Mouse (Mus musculus): ENCODE measurements around the gene Taf12. TPM values are rescaled to one million over a fixed set of nuclear protein-coding genes. Genes with fewer than 3 reads are reported as not detected.
"Not testable (repeated sequence)": the region's sequence is repeated elsewhere in the genome, so short reads cannot be mapped to it uniquely, and the experiment has no call there.

Taf12 gene
- polyA plus RNA-seq, 1 experiment from 2014 or later: 38.3 TPM

- no peaks in the 10 kb centered on the region for H3K9me3 ChIP-seq (replicated peaks)
- WGBS (ENCODE audit: insufficient replicate concordance): 80% methylated on average over 6 of the region's 6 CpGs
- no peaks in the 10 kb centered on the region for H3K27me3 ChIP-seq
- ATAC-seq (ENCODE audit: insufficient read depth): no peak
- no peak overlapping the region for H3K27ac ChIP-seq (replicated peaks)
- H3K9ac ChIP-seq: no peak overlapping the region
- peaks cover 29% of the 10 kb centered on the region for H3K4me1 ChIP-seq (replicated peaks)
- no peak overlapping the region for H3K4me3 ChIP-seq (replicated peaks)
- no peak overlapping the region for H3K4me2 ChIP-seq
- no peaks in the 10 kb centered on the region for H3K36me3 ChIP-seq (replicated peaks)
Observed at GRCm38 (mm10) chr4:132301486-132301885, 27.3 kb downstream of the Taf12 start.

DNA sequence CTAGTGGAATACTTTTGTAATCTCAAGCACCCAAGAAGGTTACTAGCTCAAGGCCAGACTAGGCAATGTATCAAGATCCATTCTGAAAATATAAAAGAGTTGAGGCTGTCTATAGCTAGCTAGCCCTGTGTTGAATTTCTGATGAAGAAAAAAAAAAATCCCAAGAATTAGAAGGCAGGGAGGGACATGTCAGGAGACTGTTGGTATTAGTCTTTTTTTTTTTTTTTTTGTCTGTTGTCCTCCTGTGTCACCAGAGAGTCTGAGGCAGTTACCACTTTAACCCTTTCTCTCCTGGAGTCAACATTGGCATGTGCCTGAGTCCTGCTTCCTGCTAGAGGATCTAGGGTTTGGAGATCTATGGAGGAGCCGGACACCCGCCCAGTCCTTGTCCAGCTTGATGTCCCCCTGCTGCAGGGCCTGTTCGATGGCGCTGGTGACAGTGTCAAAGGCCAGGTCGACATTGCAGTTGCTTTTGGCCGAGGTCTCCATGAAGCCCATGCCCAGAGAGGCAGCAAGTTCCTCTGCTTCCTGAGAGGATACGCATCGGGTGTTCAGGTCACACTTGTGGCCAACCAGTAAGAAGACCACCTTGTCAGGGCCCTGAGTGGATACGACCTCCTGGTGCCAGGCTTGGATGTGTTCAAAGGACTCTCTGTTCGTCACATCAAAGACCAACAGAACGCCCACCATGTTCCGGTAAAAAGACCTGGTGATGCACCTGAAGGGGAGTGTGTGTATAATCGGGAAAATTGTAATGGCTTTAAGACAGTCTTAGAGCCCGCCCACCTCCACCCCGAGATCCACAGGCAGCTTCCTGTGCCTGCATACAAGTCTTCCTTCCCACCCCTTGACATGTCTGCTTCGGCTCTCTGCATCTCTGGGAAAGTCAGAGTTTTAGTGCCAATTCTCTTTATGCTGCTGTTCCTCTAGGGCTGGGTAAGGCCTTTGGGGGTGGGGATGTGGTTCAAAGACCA is 28.1 kb downstream of the Taf12 start:
- Histone ChIP-seq H3K4me3 (replicated peaks) (peak overlapping the region; percentile 62), H3K4me1 (replicated peaks) (peaks cover 29% of the 10 kb centered on the region), H3K36me3 (replicated peaks) (no peaks in the 10 kb centered on the region), H3K9me3 (replicated peaks) (no peaks in the 10 kb centered on the region), H3K9ac (peak overlapping the region; percentile 61), H3K27ac (replicated peaks) (no peak overlapping the region), H3K4me2 (peak overlapping the region; percentile 88), H3K27me3 (no peaks in the 10 kb centered on the region)
- no peak for ATAC-seq (ENCODE audit: insufficient read depth)
- WGBS (ENCODE audit: insufficient replicate concordance): 47% methylated on average over 16 of the region's 16 CpGs

GRCm38 (mm10) chr4:132302939-132303479 is 28.8 kb downstream of the Taf12 start, which contains the start of gene Rab42:
Gene Rab42 (minus strand): TSS chr4:132303385.
- Histone ChIP-seq H3K27me3 (no peaks in the 10 kb centered on the region), H3K9me3 (replicated peaks) (no peaks in the 10 kb centered on the region), H3K4me3 (replicated peaks) (peak within 1 kb of the TSS; percentile 62), H3K9ac (peak within 1 kb of the TSS; percentile 61), H3K36me3 (replicated peaks) (no peaks in the 10 kb centered on the region), H3K27ac (replicated peaks) (peak within 1 kb of the TSS; percentile 38; the same call in 1 of the 2 replicates), H3K4me1 (replicated peaks) (peaks cover 29% of the 10 kb centered on the region), H3K4me2 (peak within 1 kb of the TSS; percentile 88)
- peak; percentile 69 for ATAC-seq (ENCODE audit: insufficient read depth)
- 2% methylated on average over 31 of the region's 31 CpGs for WGBS (ENCODE audit: insufficient replicate concordance)

- not testable (repeated sequence) for H3K27me3 ChIP-seq; H3K9me3 ChIP-seq (replicated peaks); H3K27ac ChIP-seq (replicated peaks); ATAC-seq (ENCODE audit: insufficient read depth); H3K36me3 ChIP-seq (replicated peaks)
- peak overlapping the region; percentile 61 for H3K9ac ChIP-seq
- H3K4me3 ChIP-seq (replicated peaks): peak overlapping the region; percentile 62
- peak overlapping the region; percentile 88 for H3K4me2 ChIP-seq
- H3K4me1 ChIP-seq (replicated peaks): peaks cover 32% of the 10 kb centered on the region
- WGBS (ENCODE audit: insufficient replicate concordance): 36% methylated on average over 6 of the region's 6 CpGs
Observed at GRCm38 (mm10) chr4:132303484-132303883, 29.3 kb downstream of the Taf12 start.

DNA sequence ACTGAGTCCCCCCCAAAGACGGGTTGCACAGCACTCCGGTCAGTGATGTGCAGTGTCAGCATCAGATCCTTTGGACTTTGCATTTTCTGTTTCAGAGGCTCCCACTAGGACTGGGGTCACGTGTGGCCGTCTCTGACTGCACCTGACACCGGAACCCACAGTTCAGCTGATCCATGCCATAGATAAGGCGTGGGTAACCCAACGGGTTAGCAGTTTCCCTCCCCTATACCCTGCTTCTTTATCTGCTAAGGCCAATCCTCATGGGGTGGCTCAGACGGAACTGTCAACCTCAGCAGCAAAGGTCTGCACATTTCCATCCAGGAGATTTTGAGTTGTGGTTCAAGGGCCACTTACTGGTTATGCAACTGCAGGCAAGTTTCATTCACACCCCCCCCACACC is 31.1 kb downstream of the Taf12 start:
- peaks cover 44% of the 10 kb centered on the region for H3K4me1 ChIP-seq (replicated peaks)
- 24% methylated on average over 8 of the region's 8 CpGs for WGBS (ENCODE audit: insufficient replicate concordance)
- H3K9ac ChIP-seq: no peak overlapping the region
- H3K9me3 ChIP-seq (replicated peaks): no peaks in the 10 kb centered on the region
- peaks cover 8% of the 10 kb centered on the region for H3K36me3 ChIP-seq (replicated peaks)
- no peak for ATAC-seq (ENCODE audit: insufficient read depth)
- H3K27ac ChIP-seq (replicated peaks): no peak overlapping the region
- no peaks in the 10 kb centered on the region for H3K27me3 ChIP-seq
- H3K4me2 ChIP-seq: no peak overlapping the region
- H3K4me3 ChIP-seq (replicated peaks): no peak overlapping the region

GRCm38 (mm10) chr4:132306004-132306403 is 31.8 kb downstream of the Taf12 start:
- no peak for ATAC-seq (ENCODE audit: insufficient read depth)
- no peak overlapping the region for H3K27ac ChIP-seq (replicated peaks)
- peaks cover 15% of the 10 kb centered on the region for H3K36me3 ChIP-seq (replicated peaks)
- peaks cover 50% of the 10 kb centered on the region for H3K4me1 ChIP-seq (replicated peaks)
- 48% methylated on average over 6 of the region's 6 CpGs for WGBS (ENCODE audit: insufficient replicate concordance)
- no peak overlapping the region for H3K4me2 ChIP-seq
- no peaks in the 10 kb centered on the region for H3K9me3 ChIP-seq (replicated peaks)
- no peak overlapping the region for H3K4me3 ChIP-seq (replicated peaks)
- no peaks in the 10 kb centered on the region for H3K27me3 ChIP-seq
- H3K9ac ChIP-seq: no peak overlapping the region

GRCm38 (mm10) chr4:132308437-132309139 is 34.4 kb downstream of the Taf12 start:
- under 1% methylated on average over 41 of the region's 41 CpGs for WGBS (ENCODE audit: insufficient replicate concordance)
- peak overlapping the region; percentile 84 for H3K27ac ChIP-seq (replicated peaks)
- H3K4me1 ChIP-seq (replicated peaks): peaks cover 36% of the 10 kb centered on the region

DNA sequence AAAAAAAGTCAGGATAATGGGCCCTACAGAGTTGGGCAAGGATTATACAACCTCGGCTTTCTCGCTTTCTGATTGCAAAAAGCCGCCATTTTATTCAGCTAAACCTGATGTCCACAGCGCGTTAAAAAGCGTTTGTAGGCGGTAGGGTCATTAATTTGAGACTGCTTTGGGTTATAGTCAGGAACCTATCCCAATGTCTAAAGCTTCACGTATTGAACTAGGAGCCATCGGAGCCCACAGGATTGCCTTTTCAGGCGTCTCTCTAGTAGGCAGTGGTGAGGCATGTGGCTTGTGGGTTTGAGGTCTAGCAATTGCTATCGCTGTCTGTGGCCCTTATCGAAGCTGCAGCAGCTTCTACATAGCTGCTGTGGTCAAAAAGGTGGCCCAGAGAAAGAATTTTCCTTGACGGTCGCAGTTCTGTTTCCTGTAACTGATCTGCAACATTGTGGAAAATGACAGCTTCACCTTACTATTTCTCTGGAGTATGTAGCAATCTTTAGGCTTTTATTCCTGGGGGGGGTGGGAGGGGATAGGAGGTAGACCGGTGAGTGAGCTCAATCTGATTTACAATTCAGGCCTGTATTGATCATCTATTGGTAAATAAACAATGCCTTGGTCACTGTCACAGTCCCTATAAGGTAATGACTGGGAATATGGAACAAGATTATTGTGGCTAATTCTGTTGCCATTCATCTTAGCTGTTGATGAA is 35.1 kb downstream of the Taf12 start:
- Histone ChIP-seq H3K27me3 (no peaks in the 10 kb centered on the region), H3K4me3 (replicated peaks) (peak overlapping the region; percentile 75)
- under 1% methylated on average over 15 of the region's 15 CpGs for WGBS (ENCODE audit: insufficient replicate concordance)

More at GRCm38 (mm10) chr4:132308437-132309139, 34.4 kb downstream of the Taf12 start:
- Histone ChIP-seq H3K36me3 (replicated peaks) (peaks cover 37% of the 10 kb centered on the region), H3K9me3 (replicated peaks) (no peaks in the 10 kb centered on the region), H3K4me3 (replicated peaks) (peak overlapping the region; percentile 75), H3K9ac (peak overlapping the region; percentile 77), H3K4me2 (peak overlapping the region; percentile 83), H3K27me3 (no peaks in the 10 kb centered on the region)
- peak; percentile 85 for ATAC-seq (ENCODE audit: insufficient read depth)

DNA sequence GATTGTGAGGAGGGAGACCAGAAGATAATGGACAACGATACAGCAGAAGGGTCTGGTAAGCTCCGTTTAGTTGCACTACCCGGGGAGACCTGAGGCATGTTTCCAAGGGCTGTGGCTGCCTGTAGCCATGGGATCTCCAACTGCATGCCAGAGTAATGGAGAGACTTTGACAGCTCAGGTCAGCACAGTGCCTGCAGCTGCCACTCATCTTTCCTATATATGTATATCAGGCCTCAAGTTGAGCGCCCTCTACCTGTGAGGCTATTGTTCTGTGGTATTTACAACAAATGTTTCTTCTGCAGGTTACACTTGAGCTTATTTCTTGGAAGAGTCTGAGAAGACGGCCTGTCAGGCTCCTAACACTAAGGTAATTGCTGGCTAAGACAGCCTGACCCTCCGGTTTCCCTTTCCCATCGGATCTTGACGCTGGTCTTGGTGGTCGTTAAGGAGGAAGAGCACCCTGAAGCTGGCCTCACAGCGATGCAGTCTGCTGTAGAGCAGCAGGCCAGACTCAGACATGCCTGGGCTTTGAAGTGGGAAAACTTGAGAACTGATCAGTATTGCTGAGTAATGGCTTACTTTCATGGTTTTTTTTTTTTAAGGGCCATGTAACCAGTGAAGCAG is 35.8 kb downstream of the Taf12 start:
- WGBS (ENCODE audit: insufficient replicate concordance): 15% methylated on average over 10 of the region's 10 CpGs
- peak; percentile 22; the same call in 1 of the 2 replicates for ATAC-seq (ENCODE audit: insufficient read depth)
- H3K27ac ChIP-seq (replicated peaks): peak overlapping the region; percentile 84
- H3K9me3 ChIP-seq (replicated peaks): no peaks in the 10 kb centered on the region
- H3K4me2 ChIP-seq: peak overlapping the region; percentile 83
- peaks cover 35% of the 10 kb centered on the region for H3K4me1 ChIP-seq (replicated peaks)
- H3K4me3 ChIP-seq (replicated peaks): peak overlapping the region; percentile 75
- H3K36me3 ChIP-seq (replicated peaks): peaks cover 47% of the 10 kb centered on the region
- H3K9ac ChIP-seq: peak overlapping the region; percentile 77
- no peaks in the 10 kb centered on the region for H3K27me3 ChIP-seq

More for the DNA sequence above, 35.1 kb downstream of the Taf12 start:
- peak overlapping the region; percentile 84 for H3K27ac ChIP-seq (replicated peaks)
- H3K36me3 ChIP-seq (replicated peaks): peaks cover 44% of the 10 kb centered on the region
- H3K4me2 ChIP-seq: peak overlapping the region; percentile 83
- H3K4me1 ChIP-seq (replicated peaks): peaks cover 36% of the 10 kb centered on the region
- 0 out of 2 replicates have a peak, but pooled peaks have one; percentile 23 for ATAC-seq (ENCODE audit: insufficient read depth)
- no peaks in the 10 kb centered on the region for H3K9me3 ChIP-seq (replicated peaks)
- H3K9ac ChIP-seq: peak overlapping the region; percentile 77

DNA sequence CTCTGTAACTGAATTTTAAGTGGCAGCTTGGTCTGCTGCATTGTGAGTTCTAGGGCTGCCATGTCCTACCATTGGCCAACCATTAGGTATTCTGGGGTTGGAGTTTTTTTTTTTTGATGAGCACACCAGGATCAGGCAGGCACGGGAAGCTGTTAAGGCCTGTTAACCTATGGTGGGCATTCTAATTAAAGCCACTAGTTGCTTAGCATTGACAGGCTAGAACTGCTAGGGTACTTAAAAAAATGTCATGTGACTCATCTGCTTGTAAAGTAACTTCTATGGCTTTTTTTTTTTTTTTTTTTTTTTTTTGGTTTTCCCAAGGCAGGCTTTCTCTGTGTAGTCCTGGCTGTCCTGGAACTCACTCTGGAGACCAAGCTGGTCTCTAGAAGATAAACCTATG is 37.0 kb downstream of the Taf12 start:
- no peak for ATAC-seq (ENCODE audit: insufficient read depth)
- 26% methylated on average over 1 of the region's 1 CpGs for WGBS (ENCODE audit: insufficient replicate concordance)
- Histone ChIP-seq H3K4me2 (no peak overlapping the region), H3K9me3 (replicated peaks) (no peaks in the 10 kb centered on the region), H3K9ac (no peak overlapping the region), H3K27me3 (no peaks in the 10 kb centered on the region), H3K27ac (replicated peaks) (0 out of 2 replicates have a peak overlapping the region, but pooled peaks have one; percentile 5), H3K4me3 (replicated peaks) (no peak overlapping the region), H3K4me1 (replicated peaks) (peaks cover 23% of the 10 kb centered on the region), H3K36me3 (replicated peaks) (peaks cover 49% of the 10 kb centered on the region)

All from liver, embryonic 15.5 days (tissue).